Mouse (Mus musculus) gonadal fat pad, adult 2 months (tissue): ENCODE results near the gene Gm42669. TPM values are rescaled to one million over a fixed set of nuclear protein-coding genes. Genes with fewer than 3 reads are reported as not detected.
A peak's percentile ranks its signal among the peaks of the same experiment; 100 is the strongest.

ENCODE experiments used
- DNase-seq: peaks from one replicate; pipeline ENCODE4 v3.0.0-alpha.2; 2012; ENCODE audit warnings: low read depth
- polyA plus RNA-seq: library from polyadenylated mRNA; depleted of rRNA; stranded (reverse); fragments of >200 nt; gene quantifications from 2 replicates; pipeline ENCODE4 v1.2.3, GENCODE M21; 2012; rRNA removed

Gene Gm42669
- polyA plus RNA-seq, 1 experiment: not detected

DNA sequence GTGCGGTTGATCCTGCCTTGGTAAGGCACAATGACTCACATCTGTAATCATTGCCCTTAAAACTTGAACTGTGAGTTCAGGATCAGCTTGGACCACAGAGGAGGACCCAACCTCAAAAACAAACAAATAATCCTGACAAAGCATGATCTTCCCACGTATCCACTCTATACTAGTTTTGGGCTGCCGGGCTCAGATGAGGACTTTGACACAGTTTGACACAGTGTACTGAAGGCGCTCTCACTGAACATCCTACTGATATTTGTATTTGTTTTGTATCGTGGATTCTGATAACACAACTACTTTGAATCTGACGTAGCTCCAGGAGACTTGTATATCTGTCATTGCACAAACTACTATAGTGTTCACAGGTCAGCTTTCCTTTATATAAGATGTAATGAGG is 14.0 kb downstream of the Gm42669 start:
- DNase-seq: no peak

DNA sequence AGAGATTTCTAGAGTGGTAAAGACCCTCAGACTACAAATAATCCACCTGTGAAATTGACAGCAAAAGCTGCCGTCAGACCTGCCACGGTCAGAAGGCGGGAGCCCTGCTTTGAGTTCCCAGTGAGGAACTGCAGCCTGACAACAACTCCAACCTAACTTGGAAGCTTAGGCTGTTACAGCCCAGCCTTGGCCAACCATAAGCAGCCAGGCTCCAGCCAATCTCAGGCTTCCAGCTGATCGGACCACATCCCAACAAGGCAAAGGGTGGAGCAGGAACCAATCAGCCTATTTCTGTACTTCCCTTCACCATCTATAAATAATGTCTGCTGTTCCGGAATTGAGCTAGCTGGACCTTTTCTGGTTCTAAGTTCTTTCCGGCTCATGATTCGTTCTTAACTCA is 14.5 kb downstream of the Gm42669 start:
- no peak for DNase-seq

DNA sequence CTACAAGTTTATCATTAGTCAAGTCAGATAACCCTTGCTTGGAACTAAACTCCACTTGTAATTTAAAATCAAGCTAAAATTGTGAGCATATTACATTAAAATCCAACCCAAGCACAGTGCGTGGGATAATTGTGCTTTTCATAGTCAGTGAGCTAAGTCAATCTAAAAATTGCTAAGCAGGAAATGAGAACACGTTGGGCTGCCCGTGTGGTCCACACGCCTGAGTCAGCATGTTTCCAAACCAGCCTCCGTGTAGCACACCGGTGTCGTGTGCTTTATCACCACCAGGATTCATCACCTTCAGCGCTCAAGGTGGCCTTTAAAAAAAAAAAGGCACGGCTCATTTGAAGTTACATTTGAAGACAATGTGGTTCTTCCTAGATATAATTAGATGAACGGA is 16.9 kb downstream of the Gm42669 start:
- no peak for DNase-seq

DNA sequence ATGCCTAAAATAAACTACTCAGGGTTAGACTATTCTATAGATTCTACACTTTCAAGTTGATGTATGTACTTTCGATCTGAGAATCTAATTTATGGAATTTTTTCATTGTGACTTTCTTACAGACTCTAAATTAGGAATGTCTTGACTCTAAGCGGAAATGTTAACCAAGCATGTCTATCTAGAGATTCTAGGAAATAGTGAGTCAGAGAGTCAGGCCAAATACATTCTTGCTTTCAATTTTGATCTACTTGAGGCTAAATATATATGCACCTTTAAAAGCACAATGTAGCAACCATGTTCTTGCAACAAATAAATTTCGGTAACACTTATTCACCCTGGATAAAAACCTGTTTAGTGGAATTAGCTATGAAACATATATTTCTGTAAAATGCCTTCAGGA is 21.4 kb downstream of the Gm42669 start:
- no peak for DNase-seq

DNA sequence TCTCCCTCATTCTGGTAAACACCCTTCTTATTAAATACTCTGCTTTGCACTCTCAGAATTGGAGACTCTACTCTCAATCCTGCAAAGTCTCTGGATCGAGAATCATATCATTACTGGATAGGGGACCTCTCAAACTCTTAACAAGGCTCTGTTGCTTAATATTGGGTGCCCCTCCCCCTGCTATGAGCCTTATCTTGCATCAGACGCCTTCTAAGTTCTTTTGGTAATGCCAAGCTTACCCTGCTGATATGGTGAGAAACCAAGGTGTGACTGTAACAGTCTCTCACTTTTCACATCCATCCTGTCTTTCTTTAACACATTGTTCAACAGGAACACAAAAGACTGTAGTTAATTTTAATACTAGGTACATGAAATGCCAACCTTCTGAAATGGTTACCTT is 26.2 kb downstream of the Gm42669 start:
- DNase-seq: no peak

DNA sequence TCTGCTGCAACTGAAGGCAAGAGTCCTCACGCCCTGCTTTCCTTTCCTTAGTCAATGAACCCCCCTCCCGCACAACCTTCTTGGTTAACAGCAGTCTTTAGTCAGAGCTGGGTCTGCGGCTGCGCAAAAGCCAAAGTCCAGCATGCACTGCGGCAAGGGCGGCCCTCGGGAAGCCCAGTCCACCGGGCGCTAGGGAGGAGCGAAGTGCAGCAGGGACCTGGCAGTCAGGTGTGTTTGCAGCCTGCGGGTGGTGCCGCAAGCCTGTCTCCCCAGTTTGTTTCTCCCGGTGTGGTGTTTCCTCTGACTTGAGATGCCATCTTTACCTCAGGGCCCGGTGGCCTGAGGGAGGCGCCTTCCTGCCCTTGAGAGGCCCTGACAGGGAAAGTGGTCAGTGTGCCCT is 27.2 kb downstream of the Gm42669 start, which contains the start of gene 1700028K03Rik:
TSS of gene 1700028K03Rik (plus strand) at position 129 of the 400 bp plus-strand sequence.
- DNase-seq: no peak

DNA sequence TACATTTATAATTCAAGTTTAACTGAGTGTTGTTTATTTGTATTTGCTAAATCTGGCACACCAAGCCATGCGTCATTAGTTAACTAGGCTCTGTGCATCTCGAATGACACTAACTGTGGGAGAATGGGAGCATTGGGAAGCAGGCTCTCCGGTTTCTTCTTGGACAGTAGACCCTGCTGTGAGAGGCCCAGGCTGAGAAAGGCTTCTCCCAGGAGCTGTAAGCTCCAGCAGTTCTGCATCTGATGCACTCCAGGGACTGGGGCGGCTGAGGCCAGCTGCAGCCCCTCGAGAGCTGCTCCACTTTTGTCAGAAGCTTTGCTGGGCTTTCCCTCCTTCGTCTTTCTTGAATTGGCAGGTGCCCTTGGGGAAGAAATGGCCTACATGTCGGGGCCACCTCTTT is 34.3 kb downstream of the Gm42669 start:
- DNase-seq: no peak

DNA sequence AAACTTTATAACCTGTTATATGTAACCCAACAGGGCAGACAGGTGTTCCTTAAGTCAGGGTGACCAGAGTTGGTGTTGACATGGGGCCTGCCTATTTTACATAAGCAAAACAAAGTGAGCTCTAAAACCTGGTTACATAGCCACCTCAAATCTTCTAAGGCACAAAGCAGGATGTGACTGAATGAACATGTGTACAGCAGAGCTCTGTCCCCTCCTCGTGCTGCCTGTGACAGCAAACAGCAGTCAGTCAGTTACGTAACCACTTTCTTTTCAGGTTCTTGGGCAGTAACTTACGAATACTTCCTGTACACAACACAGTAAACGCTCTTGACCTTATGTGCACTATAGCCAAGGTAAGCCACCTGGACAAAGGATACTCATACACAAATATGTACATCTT is 38.5 kb downstream of the Gm42669 start:
- no peak for DNase-seq

DNA sequence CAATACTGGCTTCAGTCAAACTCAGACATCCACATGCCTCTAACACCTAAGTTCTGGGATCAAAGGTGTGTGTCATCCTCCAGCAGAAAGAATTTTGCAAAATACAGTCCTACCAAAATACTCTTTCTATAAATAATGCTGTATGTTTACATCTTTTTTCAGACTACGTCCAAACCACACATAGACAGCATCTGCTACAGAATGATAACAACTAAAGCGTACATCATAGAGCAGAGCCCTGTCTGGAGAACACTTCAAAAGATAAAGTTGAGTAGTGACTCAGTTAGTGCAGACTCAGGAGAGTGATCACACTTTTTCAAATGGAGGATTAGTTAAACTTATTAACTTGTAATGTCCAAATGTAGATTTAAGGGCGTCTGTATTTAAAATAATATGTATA is 40.5 kb downstream of the Gm42669 start:
- DNase-seq: no peak

DNA sequence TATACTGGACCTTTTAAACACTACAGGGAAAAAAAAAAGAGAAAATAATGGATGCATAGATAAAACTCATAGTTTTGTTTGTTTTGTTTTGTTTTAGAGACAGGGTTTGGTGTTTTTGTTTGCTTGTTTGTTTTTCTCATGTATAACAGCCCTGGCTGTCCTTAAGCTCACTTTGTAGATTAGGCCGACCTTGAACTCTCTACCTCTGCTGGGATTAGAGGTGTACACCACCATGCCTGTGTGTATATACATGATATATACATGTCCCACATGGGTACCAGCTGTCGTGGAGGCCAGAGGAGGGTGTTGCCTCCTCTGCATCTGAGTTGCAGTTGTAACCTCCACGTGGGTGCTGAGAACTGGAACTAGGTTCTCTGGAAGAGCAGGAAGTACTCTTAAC is 41.0 kb downstream of the Gm42669 start:
- no peak for DNase-seq

DNA sequence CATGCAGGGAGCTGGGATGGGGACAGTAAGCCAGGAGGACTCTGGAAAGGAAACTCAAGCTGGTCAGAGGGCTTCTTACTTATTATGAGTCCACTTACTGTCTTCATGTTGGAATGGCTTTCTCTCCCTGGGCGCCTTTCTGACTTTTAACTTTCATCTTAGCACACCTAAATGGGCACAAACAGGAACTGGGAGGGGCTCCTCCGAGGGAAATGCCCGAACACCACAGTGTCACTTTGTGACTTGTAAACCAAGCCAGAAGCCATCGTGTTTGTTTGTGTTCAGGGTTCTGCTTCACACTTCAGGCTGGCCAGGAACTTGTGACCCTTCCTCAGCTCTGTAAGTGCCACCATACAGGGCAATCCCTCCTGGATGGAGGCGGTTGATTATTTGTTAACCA is 46.9 kb downstream of the Gm42669 start:
- DNase-seq: no peak

DNA sequence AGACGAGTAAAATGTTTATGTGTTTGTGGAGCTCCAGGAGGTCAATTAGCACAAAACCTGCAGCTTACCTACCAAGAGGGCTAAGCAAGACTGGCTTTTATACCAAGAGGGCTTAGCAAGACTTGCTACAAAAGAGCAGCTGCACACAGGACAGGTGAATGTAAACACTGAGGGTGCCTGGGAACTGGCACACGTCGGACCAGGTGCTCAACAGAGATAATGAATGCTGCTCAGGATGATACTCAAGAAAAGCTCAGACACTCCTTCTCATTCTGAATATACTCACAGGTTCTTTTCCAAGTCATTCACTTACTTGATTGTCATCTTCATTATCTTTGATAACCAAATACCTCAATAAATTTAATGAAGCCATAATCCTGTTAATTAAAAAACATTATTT is 49.5 kb downstream of the Gm42669 start:
- DNase-seq: no peak

DNA sequence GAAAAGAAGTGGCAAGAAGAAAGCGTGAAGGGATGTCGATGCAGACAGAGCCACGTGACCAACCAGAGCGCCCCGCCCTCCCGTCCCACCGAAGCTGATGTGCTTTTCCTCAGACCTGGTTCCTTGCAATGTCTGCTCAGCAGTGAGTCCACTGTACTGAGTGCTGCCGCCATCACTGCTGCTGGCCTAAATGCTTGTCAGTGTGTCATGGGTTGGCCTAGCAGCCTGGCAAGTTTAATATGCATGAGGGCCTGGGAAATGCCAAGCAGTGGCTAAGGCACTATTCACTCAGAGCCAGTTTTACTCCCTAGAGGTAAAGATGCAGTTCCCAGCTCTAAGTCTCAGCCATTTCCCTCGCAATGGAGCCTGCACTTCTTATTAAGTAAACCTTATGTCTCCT is 61.7 kb downstream of the Gm42669 start:
- no peak for DNase-seq

DNA sequence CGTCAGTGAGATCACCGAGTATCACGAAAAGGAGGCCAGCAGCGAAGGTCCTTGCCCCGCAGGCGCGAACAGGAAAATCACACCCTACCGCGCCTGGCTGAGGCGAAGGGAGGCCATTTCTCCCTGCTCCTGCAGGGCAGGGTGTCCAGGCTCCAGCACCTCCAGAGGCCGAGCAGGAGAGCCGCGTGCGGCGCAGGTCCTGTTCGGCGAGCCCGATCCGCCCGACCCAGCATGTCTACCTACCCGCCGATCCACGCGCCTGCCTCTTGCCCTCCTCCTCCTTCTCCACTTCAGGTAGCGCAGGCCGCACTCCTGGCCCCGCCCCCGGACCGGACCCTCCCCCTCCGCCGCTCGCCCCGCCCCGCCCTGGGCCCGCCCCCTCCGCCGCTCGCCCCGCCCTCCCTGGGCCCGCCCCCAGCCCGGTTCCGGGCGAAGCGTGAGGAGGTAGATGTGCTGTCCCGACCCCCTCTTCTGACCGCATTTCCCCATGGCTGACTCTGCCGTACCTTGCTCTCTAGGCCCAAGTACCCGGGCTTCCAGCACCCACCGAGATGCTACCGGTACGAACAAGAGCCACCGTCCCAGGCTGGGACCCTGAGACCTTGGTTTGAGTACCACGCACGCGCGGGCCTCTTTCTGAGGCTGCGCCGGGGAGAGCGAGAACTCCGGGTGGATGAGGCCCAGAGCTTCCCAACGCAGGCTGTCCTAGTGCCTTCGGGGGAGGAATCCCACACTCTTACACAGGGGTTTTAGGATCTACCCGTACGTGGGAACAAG is 90.1 kb downstream of the Gm42669 start, which contains the start of the genes Rpap2 and Glmn:
TSS of gene Rpap2 (plus strand) at position 73 of the 777 bp plus-strand sequence.
TSS of gene Glmn (minus strand) at position 588 of the 777 bp plus-strand sequence.
- peak; percentile 16 for DNase-seq

DNA sequence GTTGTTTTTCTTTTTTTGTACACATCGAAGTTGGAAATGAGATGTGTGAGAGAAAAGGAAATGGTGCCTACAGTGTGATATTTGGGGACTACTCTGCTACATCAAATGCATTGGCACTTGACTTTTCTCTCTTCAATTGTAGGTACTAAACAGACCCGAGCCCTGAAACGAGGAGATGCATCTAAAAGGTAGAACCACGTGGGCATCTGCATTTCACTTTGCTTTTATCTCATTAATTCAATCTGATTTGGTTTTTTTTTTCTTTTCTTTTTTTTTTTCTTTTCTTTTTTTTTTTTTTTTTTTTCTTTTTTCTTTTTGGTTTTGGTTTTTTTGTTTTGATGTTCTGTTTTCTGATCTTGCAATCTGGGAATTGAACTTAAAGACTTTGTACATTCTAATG is 91.0 kb downstream of the Gm42669 start:
- no peak for DNase-seq

DNA sequence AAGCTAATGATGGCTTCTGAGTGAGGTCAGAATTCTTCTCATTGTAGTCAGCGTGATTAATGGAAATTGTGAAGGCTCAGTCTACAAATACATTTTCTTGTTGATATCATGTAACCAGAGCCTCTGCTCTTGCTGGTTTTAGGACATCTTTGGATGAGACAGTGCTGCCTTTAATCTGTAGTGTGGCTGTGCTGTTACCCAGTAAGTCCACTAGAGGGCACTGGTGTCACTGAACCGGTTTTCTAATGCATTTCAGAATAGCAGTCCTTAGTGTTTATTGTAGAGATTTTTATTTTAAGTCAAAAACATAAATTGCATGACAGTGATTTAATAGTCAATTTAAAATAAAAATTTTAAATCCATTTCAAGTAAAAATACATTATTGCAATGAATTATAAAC is 103.8 kb downstream of the Gm42669 start:
- DNase-seq: no peak

DNA sequence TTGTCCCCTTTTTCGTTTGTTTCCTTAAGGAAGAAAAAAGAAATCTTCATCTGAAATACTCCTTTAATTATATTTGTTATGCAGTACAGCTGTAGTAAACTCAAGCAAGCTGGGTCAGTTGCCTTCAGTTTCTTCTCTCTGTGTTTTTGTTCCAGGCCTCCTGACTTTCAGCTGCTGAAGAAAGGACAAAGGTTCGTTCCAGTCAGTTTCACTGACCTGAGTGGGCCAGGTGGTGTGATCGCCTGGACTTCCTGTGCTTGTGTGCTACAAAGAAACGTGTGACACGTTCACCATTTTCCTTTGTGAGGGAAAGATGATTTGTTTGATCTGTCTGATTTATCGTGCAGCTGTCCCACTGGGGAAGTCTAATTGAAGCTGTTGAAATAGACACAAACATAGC is 110.6 kb downstream of the Gm42669 start:
- no peak for DNase-seq

DNA sequence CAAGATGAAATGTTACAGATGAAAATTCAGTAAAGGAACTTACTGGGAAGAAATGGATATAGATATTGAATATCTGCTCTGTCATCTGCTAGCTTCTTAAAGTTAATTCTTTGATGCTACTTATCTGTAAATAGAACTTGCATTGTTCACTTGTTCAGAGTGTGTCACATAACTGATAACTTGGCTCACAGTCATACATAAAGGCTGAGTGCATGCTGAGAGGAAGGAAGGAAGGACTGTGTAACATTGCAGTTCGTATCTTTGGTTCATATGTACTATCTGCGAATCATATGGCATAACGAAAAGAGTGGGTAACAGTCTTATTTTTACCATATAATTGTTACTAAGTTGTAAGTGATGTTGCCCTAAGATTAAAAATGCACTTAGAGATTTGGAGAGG is 113.9 kb downstream of the Gm42669 start:
- no peak for DNase-seq

Other genes with a start within 250 kb of the Gm42669 start
- 27.1 and 37.0 TPM in 2 replicates for gene Tgfbr3, start 218.0 kb upstream of the Gm42669 start, polyA plus RNA-seq
- gene Brdt, start 176.5 kb upstream of the Gm42669 start, polyA plus RNA-seq: 1.0 and 1.2 TPM in 2 replicates
- gene Ephx4, start 104.9 kb upstream of the Gm42669 start, polyA plus RNA-seq: 0.65 and 0.73 TPM in 2 replicates
- gene Lpcat2b, start 76.1 kb upstream of the Gm42669 start, polyA plus RNA-seq: 0.15 and 0.41 TPM in 2 replicates
- 1.5 and 1.8 TPM in 2 replicates for gene Btbd8, start 69.6 kb upstream of the Gm42669 start, polyA plus RNA-seq
- 0.09 TPM in 1 of 2 replicates, not detected in the other for gene 1700028K03Rik, start 27.1 kb downstream of the Gm42669 start, polyA plus RNA-seq
- 3.7 and 4.4 TPM in 2 replicates for gene Rpap2, start 89.8 kb downstream of the Gm42669 start, polyA plus RNA-seq
- gene Glmn, start 90.3 kb downstream of the Gm42669 start, polyA plus RNA-seq: 1.4 TPM in 2 replicates
- 0.19 and 0.25 TPM in 2 replicates for gene Gfi1, start 218.4 kb downstream of the Gm42669 start, polyA plus RNA-seq